Comparison of ENCODE assay signal across 8 mouse cellular contexts in the genomic region with DNA sequence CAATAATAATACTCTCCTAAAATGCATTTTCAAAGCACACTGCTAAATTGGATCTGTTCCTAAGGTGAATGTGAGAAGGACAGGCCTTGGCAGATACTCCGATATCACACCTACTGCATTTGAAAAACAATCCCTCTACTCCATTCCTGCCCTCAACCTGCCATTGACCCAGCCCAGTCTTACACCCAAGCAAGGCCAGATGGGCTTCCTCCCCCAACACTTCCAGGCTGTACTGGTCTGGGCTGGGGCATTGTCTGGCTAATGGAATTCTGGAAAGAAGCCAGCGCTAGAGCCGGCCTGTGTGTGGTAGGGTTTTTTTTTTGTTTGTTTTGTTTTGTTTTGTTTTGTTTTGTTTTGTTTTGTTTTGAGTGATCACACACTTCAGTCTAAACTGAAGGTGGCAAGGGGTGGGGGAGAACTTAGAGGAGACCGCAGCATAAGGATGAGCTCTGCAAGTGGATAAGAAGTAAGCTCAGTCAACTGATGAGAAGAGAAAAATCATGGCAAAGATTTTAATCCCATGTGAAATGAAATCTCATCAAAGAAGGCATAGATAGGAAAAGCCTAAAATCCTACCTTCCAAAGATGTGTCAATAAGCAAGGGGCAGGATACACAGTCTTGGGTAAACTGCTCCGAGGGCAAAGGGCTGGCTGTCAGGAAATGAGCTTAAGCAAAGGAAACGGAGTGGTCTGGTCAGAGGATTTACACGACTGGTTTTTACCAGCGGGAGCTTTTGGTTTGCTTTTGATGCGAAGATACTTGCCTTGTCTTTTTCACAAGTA. TPM values are rescaled to one million over a fixed set of nuclear protein-coding genes. Genes with fewer than 3 reads are reported as not detected.
DNase-seq lines count a peak whose midpoint lies in the region; ATAC-seq and TF ChIP-seq lines count a peak whose summit lies in the region.
"Had no signal": no experiment of that assay in that cellular context is flagged by ENCODE, and none has a peak within 500 bp of the region (broad histone marks: within the 10 kb centered on the region; RNA-seq: fewer than 3 reads in every experiment).

No protein-coding gene starts in this region.

- TF ChIP-seq POLR2A in brain, embryonic 14.5 days (IDR thresholded peaks at IDR 0.05; ENCODE audit: borderline replicate concordance, extremely low read depth, insufficient read depth, insufficient read length, poor library complexity, severe bottlenecking) = no peak

- TF ChIP-seq CTCF in brain, embryonic 14.5 days (IDR thresholded peaks at IDR 0.05; ENCODE audit: borderline replicate concordance, extremely low read depth, insufficient read depth, insufficient read length) = no peak

- peaks cover 13% of the 10 kb centered on the region for H3K4me1 ChIP-seq in forebrain, embryonic 12.5 days
- peaks cover 5% of the 10 kb centered on the region; the same call in 1 of the 2 replicates for H3K4me1 ChIP-seq in hindbrain, embryonic 14.5 days (replicated peaks; ENCODE audit: control insufficient read depth, insufficient read depth, low read length)

- ATAC-seq in forebrain, embryonic 12.5 days (ENCODE audit: low FRiP score) = peak; percentile 91
- peak; percentile 64 for ATAC-seq in hindbrain, embryonic 14.5 days (ENCODE audit: low FRiP score)

- H3K4me3 ChIP-seq in forebrain, embryonic 12.5 days (replicated peaks) = no peak overlapping the region
- no peak overlapping the region for H3K4me3 ChIP-seq in hindbrain, embryonic 14.5 days (replicated peaks; ENCODE audit: low read length)
- H3K4me3 ChIP-seq: myocyte had no signal

- DNase-seq in brain, embryonic 14.5 days (ENCODE audit: low read depth) = peak; percentile 90
- DNase-seq in hindbrain, embryonic 14.5 days (ENCODE audit: low spot score) = peak; percentile 42
- DNase-seq in lung, postnatal 4 days = peak; percentile 59 to 79
- no peak for DNase-seq in layer of hippocampus, postnatal 36 days
- no peak for DNase-seq in testis, postnatal 10 days (ENCODE audit: low spot score)
- no peak for DNase-seq in adrenal gland, adult 18-20 months (ENCODE audit: low spot score in 2 of 2)

- H3K27ac ChIP-seq in forebrain, embryonic 12.5 days = 0 out of 2 replicates have a peak overlapping the region, but pooled peaks have one; percentile 5
- H3K27ac ChIP-seq in hindbrain, embryonic 14.5 days = no peak overlapping the region

- 0 out of 2 replicates have a peak, but pooled peaks cover 5% of the 10 kb centered on the region for H3K27me3 ChIP-seq in forebrain, embryonic 12.5 days
- H3K27me3 ChIP-seq in hindbrain, embryonic 14.5 days (ENCODE audit: control insufficient read depth, insufficient read depth, low read length) = no peaks in the 10 kb centered on the region

- no peaks in the 10 kb centered on the region for H3K36me3 ChIP-seq in forebrain, embryonic 12.5 days (replicated peaks)
- H3K36me3 ChIP-seq in hindbrain, embryonic 14.5 days (replicated peaks; ENCODE audit: control insufficient read depth, insufficient read depth) = no peaks in the 10 kb centered on the region

- no peak overlapping the region for H3K9ac ChIP-seq in forebrain, embryonic 12.5 days
- no peak overlapping the region for H3K9ac ChIP-seq in hindbrain, embryonic 14.5 days

- H3K9me3 ChIP-seq in forebrain, embryonic 12.5 days = no peaks in the 10 kb centered on the region
- H3K9me3 ChIP-seq in hindbrain, embryonic 14.5 days (ENCODE audit: control insufficient read depth, low read length) = no peaks in the 10 kb centered on the region

- H3K4me2 ChIP-seq in forebrain, embryonic 12.5 days = 0 out of 2 replicates have a peak overlapping the region, but pooled peaks have one; percentile 6
- no peak overlapping the region for H3K4me2 ChIP-seq in hindbrain, embryonic 14.5 days (replicated peaks)

- WGBS in forebrain, embryonic 12.5 days = 12% methylated on average over 9 of the region's 9 CpGs
- 12% methylated on average over 9 of the region's 9 CpGs for WGBS in hindbrain, embryonic 14.5 days

RNA-seq across cellular contexts. Expression of a gene that starts 39.6 kb away (rescaled TPM):
- polyA plus RNA-seq in brain, embryonic 14.5 days (2012; rRNA removed) = 35.2 and 52.1 TPM in 2 replicates
- 64.5 and 70.5 TPM in 2 replicates for polyA plus RNA-seq in forebrain, embryonic 12.5 days (2016; fragmentation: Nextera tagmentation; extraction: Ambion mirVana)
- 143 and 150 TPM in 2 replicates for polyA plus RNA-seq in hindbrain, embryonic 14.5 days (2014; fragmentation: Nextera tagmentation; extraction: Ambion mirVana)
- total RNA-seq in layer of hippocampus, postnatal 36 days (2021) = 10 to 100 TPM; 33.8 to 34.3 TPM
- 100 to 1,000 TPM in 1 of 2 experiments, 10 to 100 TPM in 1; 77.2 to 124 TPM for total RNA-seq in adrenal gland, adult 18-20 months (2021)

Comparison
In these comparisons a context has a peak if more than half of its experiments do, and no peak if none do; other contexts are left out.
1. DNase-seq: peak in brain, embryonic 14.5 days (single experiment), hindbrain, embryonic 14.5 days (single experiment) and lung, postnatal 4 days (2 of 2); none in layer of hippocampus, postnatal 36 days (0 of 2), testis, postnatal 10 days (single experiment) and adrenal gland, adult 18-20 months (0 of 2).